Mouse (Mus musculus): ENCODE measurements around the gene Gm38655. TPM values are rescaled to one million over a fixed set of nuclear protein-coding genes. Genes with fewer than 3 reads are reported as not detected.
"Not testable (repeated sequence)": the region's sequence is repeated elsewhere in the genome, so short reads cannot be mapped to it uniquely, and the experiment has no call there.

The Gm38655 gene
- polyA plus RNA-seq (2011; ENCODE audit: insufficient read depth, insufficient read length, low replicate concordance, missing spikeins) = not detected in 2 replicates

DNA sequence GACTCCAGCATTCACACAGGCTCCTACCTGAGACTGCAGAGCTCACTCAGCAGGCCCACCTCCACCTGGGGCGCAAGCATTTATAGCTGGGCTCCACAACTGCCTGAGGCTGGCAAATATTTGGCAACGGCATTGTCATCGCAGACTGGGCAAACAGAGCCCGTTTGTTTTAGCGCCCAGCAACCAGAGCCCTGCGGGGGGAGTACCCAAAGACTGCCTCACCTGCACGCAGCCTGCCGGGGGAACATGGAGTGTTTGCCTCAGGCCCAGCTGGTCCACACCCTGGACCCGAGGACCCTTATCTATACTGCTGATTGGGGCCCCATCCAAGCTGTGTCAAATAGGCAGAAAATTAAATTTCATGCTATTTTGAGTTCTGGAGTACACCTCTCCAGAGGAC is at the start of gene Gm38655:
Gm38655 (minus strand) TSS at position 61 of the 400 bp plus-strand sequence.
- H3K27ac ChIP-seq (ENCODE audit: control insufficient read depth, insufficient read depth, low read depth, low read length, poor library complexity) = no peak within 1 kb of the TSS
- H3K4me1 ChIP-seq (ENCODE audit: control insufficient read depth, insufficient read depth, low read length) = no peaks in the 10 kb centered on the region
- 65% methylated on average over 9 of the region's 9 CpGs for WGBS
- TF ChIP-seq CTCF (IDR thresholded peaks at IDR 0.05; ENCODE audit: control insufficient read depth, insufficient read depth, low read length) (no peak), POLR2A (IDR thresholded peaks at IDR 0.05; ENCODE audit: borderline replicate concordance, control insufficient read depth, low read depth, low read length) (no peak)
- no peak within 1 kb of the TSS for H3K4me3 ChIP-seq (replicated peaks; ENCODE audit: control insufficient read depth, low read depth, low read length)

DNA sequence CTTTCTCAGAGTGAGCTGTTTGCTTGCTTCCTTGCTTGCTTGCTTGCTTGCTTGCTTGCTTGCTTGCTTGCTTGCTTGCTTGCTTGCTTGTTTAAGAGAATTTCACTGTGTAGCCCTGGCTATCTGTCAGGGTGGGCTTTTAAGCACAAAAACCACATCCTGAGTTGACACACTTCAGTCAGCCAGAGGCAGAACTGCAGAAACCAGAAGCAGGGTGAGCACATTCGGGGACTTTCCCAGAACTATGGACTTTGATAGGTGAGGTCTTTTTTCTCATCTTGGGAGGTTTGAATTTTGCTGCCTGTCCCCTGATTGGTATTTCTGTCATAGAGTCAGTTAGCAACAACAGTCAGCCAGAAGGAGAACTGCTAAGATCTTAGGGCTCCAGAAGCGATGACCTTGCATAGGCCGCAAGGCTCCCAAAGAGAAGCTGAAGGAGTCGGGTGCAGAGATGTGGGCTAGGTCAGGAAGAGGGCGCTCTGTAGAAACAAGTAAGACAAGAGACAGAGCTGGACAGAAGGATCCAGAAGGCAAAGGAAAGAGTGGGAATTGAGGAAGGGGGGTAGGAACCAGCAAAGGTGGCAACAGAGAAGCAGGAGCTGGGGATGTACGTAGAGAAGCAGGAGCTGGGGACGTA is 49.4 kb upstream of the Gm38655 start:
- H3K27ac ChIP-seq (ENCODE audit: control insufficient read depth, insufficient read depth, low read depth, low read length, poor library complexity) = peak overlapping the region; percentile 81
- TF ChIP-seq POLR2A (IDR thresholded peaks at IDR 0.05; ENCODE audit: borderline replicate concordance, control insufficient read depth, low read depth, low read length) (no peak), CTCF (IDR thresholded peaks at IDR 0.05; ENCODE audit: control insufficient read depth, insufficient read depth, low read length) (no peak)
- no peak overlapping the region for H3K4me3 ChIP-seq (replicated peaks; ENCODE audit: control insufficient read depth, low read depth, low read length)
- peaks cover 11% of the 10 kb centered on the region for H3K4me1 ChIP-seq (ENCODE audit: control insufficient read depth, insufficient read depth, low read length)
- WGBS = 42% methylated on average over 7 of the region's 7 CpGs

DNA sequence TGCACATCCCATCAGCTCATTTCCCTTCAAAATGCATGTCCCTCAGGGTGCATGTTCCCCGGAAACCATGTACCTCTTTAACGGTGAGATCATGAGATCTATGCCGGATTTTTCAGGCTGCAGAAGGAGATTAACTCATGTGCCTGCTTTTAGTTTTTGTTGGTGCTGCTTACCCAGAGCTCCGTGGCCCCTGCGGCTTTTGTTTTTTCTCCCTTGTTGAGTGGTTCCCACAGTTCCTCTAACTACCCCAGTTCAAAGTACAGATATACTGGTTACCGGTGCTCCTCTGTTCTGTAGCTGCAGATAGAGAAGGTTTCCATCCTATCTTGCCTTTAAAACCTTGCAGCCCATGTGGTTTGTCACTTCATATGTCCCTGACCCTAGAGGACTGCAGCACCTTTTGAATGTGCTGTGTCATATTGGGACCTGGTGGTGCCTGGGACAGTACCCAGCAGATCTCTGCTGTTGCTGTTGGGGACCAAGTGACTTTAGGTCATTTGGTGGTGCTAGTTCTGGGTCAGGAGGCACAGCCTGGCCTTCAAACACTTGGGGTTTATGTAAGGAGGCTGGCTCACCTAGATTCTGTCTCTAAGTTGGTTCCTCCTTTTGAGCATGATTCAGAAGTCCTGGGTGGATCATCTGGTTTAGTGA is 47.8 kb upstream of the Gm38655 start:
- TF ChIP-seq POLR2A (IDR thresholded peaks at IDR 0.05; ENCODE audit: borderline replicate concordance, control insufficient read depth, low read depth, low read length) (no peak), CTCF (IDR thresholded peaks at IDR 0.05; ENCODE audit: control insufficient read depth, insufficient read depth, low read length) (no peak)
- H3K4me3 ChIP-seq (replicated peaks; ENCODE audit: control insufficient read depth, low read depth, low read length) = peak overlapping the region; percentile 70
- peaks cover 8% of the 10 kb centered on the region for H3K4me1 ChIP-seq (ENCODE audit: control insufficient read depth, insufficient read depth, low read length)
- 7% methylated on average over 6 of the region's 6 CpGs for WGBS
- peak overlapping the region; percentile 81 for H3K27ac ChIP-seq (ENCODE audit: control insufficient read depth, insufficient read depth, low read depth, low read length, poor library complexity)

DNA sequence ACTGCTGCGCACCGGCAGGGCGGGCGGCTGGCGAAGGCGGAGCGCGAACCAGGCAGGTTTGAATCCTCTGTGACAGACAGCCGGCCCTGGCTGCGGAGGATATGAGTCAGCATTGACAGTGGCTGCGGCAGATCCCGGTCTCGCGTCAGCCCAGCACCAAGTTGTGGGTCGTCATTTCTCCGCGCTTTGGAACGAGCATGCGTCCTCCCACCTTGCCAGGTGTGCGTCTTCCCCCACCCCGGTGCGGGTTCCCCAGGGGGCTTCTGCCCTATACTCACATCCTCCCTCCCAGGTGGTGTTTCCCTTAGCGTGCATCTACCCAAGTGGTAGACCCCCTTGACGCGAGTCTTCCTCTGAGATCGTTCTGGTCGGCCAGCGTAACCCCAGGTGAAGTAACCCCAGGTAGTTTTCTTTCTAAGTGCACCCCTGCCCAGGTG is 47.3 kb upstream of the Gm38655 start:
- not testable (repeated sequence) for H3K4me1 ChIP-seq (ENCODE audit: control insufficient read depth, insufficient read depth, low read length)
- peak overlapping the region; percentile 81 for H3K27ac ChIP-seq (ENCODE audit: control insufficient read depth, insufficient read depth, low read depth, low read length, poor library complexity)
- peak overlapping the region; percentile 70 for H3K4me3 ChIP-seq (replicated peaks; ENCODE audit: control insufficient read depth, low read depth, low read length)
- 3% methylated on average over 16 of the region's 28 CpGs for WGBS

DNA sequence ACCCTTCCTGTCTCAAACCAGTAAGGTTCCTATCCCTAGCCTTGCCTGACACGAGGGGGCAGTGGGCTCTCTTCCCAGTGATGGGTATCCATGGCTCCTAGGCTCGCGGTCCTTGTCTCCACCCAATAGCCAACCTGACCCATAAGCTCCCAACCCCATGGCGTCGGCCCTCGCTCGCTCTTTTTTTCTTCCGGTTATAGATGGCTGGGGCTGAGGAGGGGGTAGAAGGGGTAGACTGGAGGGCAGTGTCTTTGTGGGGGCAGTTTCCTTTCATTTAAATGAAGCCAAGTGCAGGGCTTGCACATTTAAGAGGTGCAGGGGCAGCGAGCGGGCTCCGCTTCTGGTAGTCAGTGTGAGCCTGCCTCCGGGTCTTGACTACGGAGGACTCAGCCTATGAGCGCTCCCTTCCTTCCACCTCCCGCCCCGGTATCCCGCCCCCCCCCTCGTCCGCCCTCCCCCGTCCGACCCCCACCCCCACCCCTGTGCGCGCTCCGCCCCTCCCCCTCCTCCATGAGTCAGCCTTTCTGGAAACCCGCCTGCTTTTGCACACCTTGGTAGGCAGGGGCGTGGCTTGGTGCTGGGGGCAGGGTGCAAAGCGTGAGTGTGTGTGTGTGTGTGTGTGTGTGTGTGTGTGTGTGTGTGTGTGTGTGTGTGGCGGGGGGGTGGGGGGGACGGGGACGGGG is 46.7 kb upstream of the Gm38655 start:
- Histone ChIP-seq H3K27ac (ENCODE audit: control insufficient read depth, insufficient read depth, low read depth, low read length, poor library complexity) (peak overlapping the region; percentile 67), H3K4me1 (ENCODE audit: control insufficient read depth, insufficient read depth, low read length) (peaks cover 6% of the 10 kb centered on the region), H3K4me3 (replicated peaks; ENCODE audit: control insufficient read depth, low read depth, low read length) (peak overlapping the region; percentile 50)
- no peak for TF ChIP-seq CTCF (IDR thresholded peaks at IDR 0.05; ENCODE audit: control insufficient read depth, insufficient read depth, low read length)
- no peak; the same call in 1 of the 2 replicates for TF ChIP-seq POLR2A (IDR thresholded peaks at IDR 0.05; ENCODE audit: borderline replicate concordance, control insufficient read depth, low read depth, low read length)
- 1% methylated on average over 27 of the region's 30 CpGs for WGBS

DNA sequence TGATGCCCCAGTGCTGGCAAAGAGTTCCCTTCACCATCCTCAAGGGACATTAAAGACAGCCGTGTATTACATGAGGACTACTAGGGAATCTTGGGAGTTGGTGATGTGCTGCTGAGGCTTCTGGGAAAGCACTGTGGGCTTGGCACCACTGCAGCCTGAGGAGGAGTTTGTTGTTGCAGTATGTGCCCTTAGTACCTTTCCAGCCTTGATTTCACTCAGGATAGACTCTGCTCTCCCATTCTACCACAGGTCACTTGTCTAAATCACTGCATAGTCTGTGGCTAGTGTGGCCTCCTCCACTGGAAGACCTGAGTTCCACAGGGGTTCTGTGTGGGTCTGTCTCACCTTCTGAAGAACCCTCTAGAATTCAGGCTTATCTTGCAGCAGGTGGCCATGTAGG is 45.5 kb upstream of the Gm38655 start:
- H3K4me1 ChIP-seq (ENCODE audit: control insufficient read depth, insufficient read depth, low read length) = peaks cover 6% of the 10 kb centered on the region
- TF ChIP-seq CTCF (IDR thresholded peaks at IDR 0.05; ENCODE audit: control insufficient read depth, insufficient read depth, low read length) (no peak), POLR2A (IDR thresholded peaks at IDR 0.05; ENCODE audit: borderline replicate concordance, control insufficient read depth, low read depth, low read length) (no peak)
- no peak overlapping the region for H3K4me3 ChIP-seq (replicated peaks; ENCODE audit: control insufficient read depth, low read depth, low read length)
- H3K27ac ChIP-seq (ENCODE audit: control insufficient read depth, insufficient read depth, low read depth, low read length, poor library complexity) = no peak overlapping the region
- 84% methylated on average over 1 of the region's 1 CpGs for WGBS

DNA sequence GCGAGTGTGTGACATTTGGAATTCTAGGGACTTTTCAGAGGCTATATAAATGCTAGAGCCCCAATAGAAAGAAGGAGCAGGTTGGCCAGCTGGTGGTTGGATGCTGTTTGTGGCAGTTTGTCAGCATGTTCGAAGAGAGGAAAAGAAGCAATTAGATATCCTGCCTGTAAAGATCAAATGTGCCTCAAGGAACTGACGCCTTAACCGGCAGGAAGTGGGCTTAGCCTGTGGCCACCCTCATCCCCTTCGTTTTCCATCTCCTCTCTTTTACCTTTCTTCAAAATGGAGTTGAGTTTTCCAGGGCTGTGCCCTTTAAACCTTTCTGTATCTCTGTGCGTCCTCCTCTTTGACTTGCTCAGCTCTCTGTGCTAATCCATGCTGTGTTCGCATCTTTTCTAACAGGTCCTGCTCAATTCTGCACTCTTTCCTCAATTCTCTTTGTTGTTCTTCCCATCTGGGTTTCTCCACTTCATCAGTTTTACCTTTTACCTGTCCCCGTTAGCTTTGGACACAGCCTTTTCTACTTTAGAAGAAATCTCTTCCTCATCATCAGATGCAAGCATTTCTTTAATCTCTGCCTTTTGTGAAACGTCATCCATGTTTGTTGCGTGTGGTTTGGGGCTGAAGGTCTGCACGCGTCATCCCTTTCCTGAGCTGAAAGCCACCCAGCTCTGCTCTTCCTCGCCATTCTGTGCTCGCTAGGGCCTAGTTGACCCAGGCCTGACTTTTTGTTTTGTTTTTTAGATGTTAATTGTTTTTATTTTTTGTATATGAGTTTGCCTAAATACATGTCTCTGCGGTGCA is 44.4 kb upstream of the Gm38655 start:
- no peak for TF ChIP-seq CTCF (IDR thresholded peaks at IDR 0.05; ENCODE audit: control insufficient read depth, insufficient read depth, low read length)
- Histone ChIP-seq H3K27ac (ENCODE audit: control insufficient read depth, insufficient read depth, low read depth, low read length, poor library complexity) (no peak overlapping the region), H3K4me3 (replicated peaks; ENCODE audit: control insufficient read depth, low read depth, low read length) (no peak overlapping the region), H3K4me1 (ENCODE audit: control insufficient read depth, insufficient read depth, low read length) (peaks cover 6% of the 10 kb centered on the region; the same call in 1 of the 2 replicates)
- WGBS = 69% methylated on average over 15 of the region's 15 CpGs

DNA sequence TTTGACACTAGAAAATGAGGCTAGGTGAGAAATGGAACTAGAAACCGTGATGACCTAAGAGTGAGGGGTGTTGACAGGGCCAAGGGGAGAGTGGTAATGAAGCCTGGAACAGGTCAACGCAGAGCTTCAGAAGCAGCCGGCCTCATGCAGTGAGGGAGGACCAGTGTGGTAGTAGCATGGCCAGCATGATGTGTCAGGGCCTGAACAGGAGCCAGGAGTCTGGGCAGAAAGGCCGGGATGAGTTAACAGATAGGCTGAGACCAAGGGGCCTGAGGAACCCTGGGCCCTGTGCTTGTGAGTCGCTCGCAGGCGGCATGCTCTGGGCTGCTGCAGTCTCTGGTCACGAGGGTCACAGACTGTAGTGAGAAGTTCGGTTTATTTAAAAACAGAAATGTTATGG is 43.7 kb upstream of the Gm38655 start:
- H3K27ac ChIP-seq (ENCODE audit: control insufficient read depth, insufficient read depth, low read depth, low read length, poor library complexity) = no peak overlapping the region
- 82% methylated on average over 9 of the region's 9 CpGs for WGBS
- H3K4me3 ChIP-seq (replicated peaks; ENCODE audit: control insufficient read depth, low read depth, low read length) = no peak overlapping the region
- peaks cover 5% of the 10 kb centered on the region; the same call in 1 of the 2 replicates for H3K4me1 ChIP-seq (ENCODE audit: control insufficient read depth, insufficient read depth, low read length)
- TF ChIP-seq CTCF (IDR thresholded peaks at IDR 0.05; ENCODE audit: control insufficient read depth, insufficient read depth, low read length) (no peak), POLR2A (IDR thresholded peaks at IDR 0.05; ENCODE audit: borderline replicate concordance, control insufficient read depth, low read depth, low read length) (no peak)
